Comparison of ENCODE assay signal across 11 mouse cellular contexts in the genomic region with DNA sequence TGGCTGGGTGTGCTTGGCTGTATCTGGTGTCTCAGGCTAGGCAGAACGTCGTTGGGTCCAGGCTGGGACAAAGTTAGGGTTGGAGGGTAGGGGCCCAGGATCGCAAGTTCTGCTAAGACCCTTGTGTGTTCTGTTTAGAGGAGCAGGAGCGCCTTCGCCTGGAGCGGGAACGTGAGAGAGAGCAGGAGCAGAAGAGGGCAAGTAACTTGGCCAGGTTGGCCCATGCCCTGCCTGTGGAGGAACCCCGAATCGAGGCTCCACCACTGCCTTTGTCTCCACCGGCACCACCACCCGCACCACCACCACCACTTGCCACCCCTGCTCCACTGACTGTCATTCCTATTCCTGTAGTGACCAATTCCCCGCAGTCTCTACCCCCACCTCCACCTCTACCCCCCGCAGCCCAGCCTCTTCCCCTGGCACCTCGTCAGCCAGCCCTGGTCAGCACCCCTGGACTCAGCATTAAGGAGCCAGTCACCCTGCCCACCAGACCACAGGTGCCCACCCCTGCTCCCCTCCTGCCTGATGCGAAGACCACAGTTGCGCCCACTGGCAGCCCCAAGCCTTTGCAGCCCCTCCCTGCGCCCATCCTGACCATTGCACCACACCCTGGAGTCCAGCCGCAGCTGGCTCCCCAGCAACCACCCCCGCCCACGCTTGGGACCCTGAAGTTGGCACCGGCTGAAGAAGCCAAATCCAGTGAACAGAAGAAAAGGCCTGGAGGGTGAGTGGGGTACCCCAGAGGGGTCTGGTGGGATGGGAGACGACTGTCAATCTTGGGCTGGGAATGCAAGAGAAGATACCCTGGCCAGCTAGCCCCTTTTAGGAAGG. TPM values are rescaled to one million over a fixed set of nuclear protein-coding genes. Genes with fewer than 3 reads are reported as not detected.
A peak's percentile ranks its signal among the peaks of the same experiment; 100 is the strongest.
DNase-seq lines count a peak whose midpoint lies in the region; ATAC-seq and TF ChIP-seq lines count a peak whose summit lies in the region.
"Had no signal": no experiment of that assay in that cellular context is flagged by ENCODE, and none has a peak within 500 bp of the region (broad histone marks: within the 10 kb centered on the region; RNA-seq: fewer than 3 reads in every experiment).

No protein-coding gene starts in this region.

- H3K27ac ChIP-seq in heart, embryonic 10.5 days = peak overlapping the region; percentile 97; the same call in 1 of the 2 replicates
- H3K27ac ChIP-seq in heart, adult 2 months = no peak overlapping the region
- no peak overlapping the region for H3K27ac ChIP-seq in midbrain, embryonic 13.5 days
- H3K27ac ChIP-seq in midbrain, embryonic 15.5 days = no peak overlapping the region
- H3K27ac ChIP-seq in embryonic facial prominence, embryonic 10.5 days (replicated peaks) = peak overlapping the region; percentile 5; the same call in 1 of the 2 replicates
- peak overlapping the region; percentile 99 for H3K27ac ChIP-seq in liver, embryonic 13.5 days

- TF ChIP-seq EP300 in heart, adult 2 months (IDR thresholded peaks at IDR 0.05; ENCODE audit: insufficient read depth, low read depth, low read length) = no peak

- no peak overlapping the region; the same call in 1 of the 2 replicates for H3K4me3 ChIP-seq in heart, embryonic 10.5 days
- no peak overlapping the region for H3K4me3 ChIP-seq in heart, adult 2 months
- no peak overlapping the region for H3K4me3 ChIP-seq in midbrain, embryonic 13.5 days (replicated peaks)
- no peak overlapping the region for H3K4me3 ChIP-seq in midbrain, embryonic 15.5 days
- 0 out of 2 replicates have a peak overlapping the region, but pooled peaks have one; percentile 66 for H3K4me3 ChIP-seq in embryonic facial prominence, embryonic 10.5 days
- H3K4me3 ChIP-seq in liver, embryonic 13.5 days (replicated peaks) = no peak overlapping the region

- peak; percentile 76 for DNase-seq in heart, embryonic 10.5 days (ENCODE audit: low spot score)
- no peak for DNase-seq in heart, adult 2 months
- DNase-seq in embryonic facial prominence, embryonic 10.5 days (ENCODE audit: low spot score) = no peak
- no peak for DNase-seq in liver, embryonic 13.5 days
- no peak for DNase-seq in kidney, postnatal 10 days
- DNase-seq: gastrocnemius, postnatal 25 days; right cerebral cortex, postnatal 14 days had no signal

- H3K4me1 ChIP-seq in heart, embryonic 10.5 days = peaks cover 87% of the 10 kb centered on the region
- peaks cover 25% of the 10 kb centered on the region for H3K4me1 ChIP-seq in heart, adult 2 months (ENCODE audit: control insufficient read depth, insufficient read depth, low read length)
- H3K4me1 ChIP-seq in midbrain, embryonic 13.5 days (replicated peaks) = peaks cover 63% of the 10 kb centered on the region
- peaks cover 52% of the 10 kb centered on the region for H3K4me1 ChIP-seq in midbrain, embryonic 15.5 days
- H3K4me1 ChIP-seq in embryonic facial prominence, embryonic 10.5 days = peaks cover 73% of the 10 kb centered on the region
- peaks cover 74% of the 10 kb centered on the region for H3K4me1 ChIP-seq in liver, embryonic 13.5 days (replicated peaks)

- WGBS in heart, embryonic 10.5 days = 87% methylated on average over 22 of the region's 22 CpGs
- WGBS in heart, adult 2 months = 93% methylated on average over 22 of the region's 22 CpGs
- 91% methylated on average over 22 of the region's 22 CpGs for WGBS in midbrain, embryonic 13.5 days
- WGBS in midbrain, embryonic 15.5 days = 89% methylated on average over 22 of the region's 22 CpGs
- 90% methylated on average over 22 of the region's 22 CpGs for WGBS in embryonic facial prominence, embryonic 10.5 days
- 88% methylated on average over 22 of the region's 22 CpGs for WGBS in liver, embryonic 13.5 days (ENCODE audit: insufficient replicate concordance)

- no peak for ATAC-seq in midbrain, embryonic 13.5 days
- ATAC-seq in midbrain, embryonic 15.5 days (replicated peaks) = no peak
- no peak for ATAC-seq in liver, embryonic 13.5 days (ENCODE audit: low read depth)
- ATAC-seq: hindbrain, embryonic 16.5 days had no signal

- intact Hi-C loops in heart, adult 2 months (cut with DNase I) = loop anchor here (10.0 kb wide), 1 partner anchor 328 kb away; a partner anchor contains a TSS

- no peaks in the 10 kb centered on the region for H3K9me3 ChIP-seq in heart, embryonic 10.5 days
- no peaks in the 10 kb centered on the region for H3K9me3 ChIP-seq in midbrain, embryonic 13.5 days
- H3K9me3 ChIP-seq in midbrain, embryonic 15.5 days = no peaks in the 10 kb centered on the region
- no peaks in the 10 kb centered on the region for H3K9me3 ChIP-seq in embryonic facial prominence, embryonic 10.5 days
- H3K9me3 ChIP-seq in liver, embryonic 13.5 days (replicated peaks) = no peaks in the 10 kb centered on the region
- H3K9me3 ChIP-seq: embryonic facial prominence, embryonic 12.5 days had no signal

- 0 out of 2 replicates have a peak, but pooled peaks cover 9% of the 10 kb centered on the region for H3K36me3 ChIP-seq in heart, embryonic 10.5 days
- H3K36me3 ChIP-seq in heart, adult 2 months (ENCODE audit: control insufficient read depth, insufficient read depth, low read length) = no peaks in the 10 kb centered on the region
- H3K36me3 ChIP-seq in midbrain, embryonic 13.5 days = peaks cover 21% of the 10 kb centered on the region
- H3K36me3 ChIP-seq in midbrain, embryonic 15.5 days (replicated peaks) = no peaks in the 10 kb centered on the region
- H3K36me3 ChIP-seq in embryonic facial prominence, embryonic 10.5 days (replicated peaks) = peaks cover 36% of the 10 kb centered on the region
- H3K36me3 ChIP-seq in liver, embryonic 13.5 days = peaks cover 3% of the 10 kb centered on the region; the same call in 1 of the 2 replicates

- TF ChIP-seq POLR2A in heart, adult 2 months (IDR thresholded peaks at IDR 0.05; ENCODE audit: insufficient read depth, low read depth, low read length) = no peak

- no peak overlapping the region for H3K9ac ChIP-seq in heart, adult 2 months (ENCODE audit: low read depth, low read length)
- H3K9ac ChIP-seq in midbrain, embryonic 13.5 days (replicated peaks) = peak overlapping the region; percentile 65; the same call in 1 of the 2 replicates
- H3K9ac ChIP-seq in midbrain, embryonic 15.5 days = no peak overlapping the region
- H3K9ac ChIP-seq in liver, embryonic 13.5 days = peak overlapping the region; percentile 83

- peaks cover 5% of the 10 kb centered on the region; the same call in 1 of the 2 replicates for H3K79me2 ChIP-seq in heart, adult 2 months (replicated peaks; ENCODE audit: control insufficient read depth, insufficient read depth, low read length)

- no peak overlapping the region for H3K4me2 ChIP-seq in midbrain, embryonic 13.5 days (replicated peaks)
- no peak overlapping the region for H3K4me2 ChIP-seq in midbrain, embryonic 15.5 days
- peak overlapping the region; percentile 95 for H3K4me2 ChIP-seq in liver, embryonic 13.5 days

- no peak for TF ChIP-seq CTCF in heart, adult 2 months (IDR thresholded peaks at IDR 0.05)

- H3K27me3 ChIP-seq in heart, embryonic 10.5 days (ENCODE audit: insufficient read depth, poor library complexity, severe bottlenecking) = no peaks in the 10 kb centered on the region
- no peaks in the 10 kb centered on the region for H3K27me3 ChIP-seq in heart, adult 2 months (ENCODE audit: control insufficient read depth, insufficient read depth, low read length)
- 0 out of 2 replicates have a peak, but pooled peaks cover 3% of the 10 kb centered on the region for H3K27me3 ChIP-seq in midbrain, embryonic 13.5 days
- no peaks in the 10 kb centered on the region for H3K27me3 ChIP-seq in midbrain, embryonic 15.5 days (replicated peaks)
- peaks cover 3% of the 10 kb centered on the region; the same call in 1 of the 2 replicates for H3K27me3 ChIP-seq in embryonic facial prominence, embryonic 10.5 days (replicated peaks; ENCODE audit: low read depth, poor library complexity, severe bottlenecking)
- no peaks in the 10 kb centered on the region for H3K27me3 ChIP-seq in liver, embryonic 13.5 days
- H3K27me3 ChIP-seq: embryonic facial prominence, embryonic 12.5 days had no signal

RNA-seq across cellular contexts. Expression of a gene that starts 5.7 kb away (rescaled TPM):
- polyA plus RNA-seq in heart, embryonic 10.5 days (2016; fragmentation: Nextera tagmentation; extraction: Ambion mirVana) = 3.2 and 3.8 TPM in 2 replicates
- 10 to 100 TPM in 1 of 2 experiments, 1 to 10 TPM in 1; 6.7 to 10.7 TPM for total RNA-seq in heart, adult 2 months (2021)
- polyA plus RNA-seq in heart, adult 2 months (2012; rRNA removed) = 5.4 and 6.9 TPM in 2 replicates
- 8.4 and 9.1 TPM in 2 replicates for polyA plus RNA-seq in midbrain, embryonic 13.5 days (2015; fragmentation: Nextera tagmentation; extraction: Ambion mirVana)
- 9.9 and 10.2 TPM in 2 replicates for polyA plus RNA-seq in midbrain, embryonic 15.5 days (2015; fragmentation: Nextera tagmentation; extraction: Ambion mirVana)
- 5.2 and 5.3 TPM in 2 replicates for polyA plus RNA-seq in embryonic facial prominence, embryonic 10.5 days (2016; fragmentation: Nextera tagmentation; extraction: Ambion mirVana)
- 1.3 and 1.5 TPM in 2 replicates for polyA plus RNA-seq in liver, embryonic 13.5 days (2015; fragmentation: Nextera tagmentation; extraction: Ambion mirVana)

Comparison
In these comparisons a context has a peak if more than half of its experiments do, and no peak if none do; other contexts are left out.
1. H3K27ac ChIP-seq: peak in heart, embryonic 10.5 days (single experiment), embryonic facial prominence, embryonic 10.5 days (single experiment) and liver, embryonic 13.5 days (single experiment); none in heart, adult 2 months (single experiment), midbrain, embryonic 13.5 days (single experiment) and midbrain, embryonic 15.5 days (single experiment).
2. H3K9ac ChIP-seq: peak in midbrain, embryonic 13.5 days (single experiment) and liver, embryonic 13.5 days (single experiment); none in heart, adult 2 months (single experiment) and midbrain, embryonic 15.5 days (single experiment).